Mouse (Mus musculus): ENCODE measurements around the gene Cyp4a10.
"Not testable (repeated sequence)": the region's sequence is repeated elsewhere in the genome, so short reads cannot be mapped to it uniquely, and the experiment has no call there.

DNA sequence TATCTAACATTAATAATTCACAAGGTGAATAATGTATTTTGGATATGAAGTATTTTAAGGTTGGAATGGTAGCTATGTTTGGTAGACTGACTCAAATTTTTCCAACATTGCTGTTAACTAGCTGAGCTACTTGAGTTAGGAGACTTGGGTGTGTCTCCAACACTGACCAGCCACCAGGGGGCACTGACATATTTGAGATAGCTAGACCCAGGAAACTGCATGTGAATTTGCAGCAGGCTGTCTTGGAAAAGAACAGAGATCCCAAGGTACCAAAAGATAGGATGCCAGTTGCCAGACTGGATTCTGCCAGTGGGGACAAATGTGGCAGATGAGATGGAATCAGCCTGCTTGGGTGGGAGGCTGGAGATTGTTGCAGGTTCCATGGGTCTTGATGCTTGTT is 42.0 kb upstream of the Cyp4a10 start:
- not testable (repeated sequence) for TF ChIP-seq CTCF, POLR2A (IDR thresholded peaks at IDR 0.05; ENCODE audit: extremely low read depth, insufficient read depth, low read length)
